Mouse (Mus musculus) forebrain, embryonic 16.5 days (tissue): ENCODE results near the gene Dock4. TPM values are rescaled to one million over a fixed set of nuclear protein-coding genes. Genes with fewer than 3 reads are reported as not detected.

ENCODE experiments used
- ATAC-seq: fragments of 200-750 bp; cut with Nextera tagmentation; 2 replicates; pipeline ENCODE4 v1.8.0; 2017; ENCODE audit warnings: mild to moderate bottlenecking, moderate library complexity
- H3K27ac ChIP-seq: fragments of 300-500 bp; sonication (generic); 2 replicates; pipeline ENCODE4 v1.5.1; 2014; ENCODE audit warnings: low read length, control low read depth
- H3K27me3 ChIP-seq: fragments of 300-500 bp; sonication (generic); replicated peaks from 2 replicates; pipeline ENCODE4 v1.6.1; 2014; ENCODE audit warnings: low read length; ENCODE audit not compliant: control insufficient read depth, insufficient read depth
- H3K36me3 ChIP-seq: fragments of 300-500 bp; sonication (generic); 2 replicates; pipeline ENCODE4 v1.6.1; 2014; ENCODE audit not compliant: control insufficient read depth, insufficient read depth
- H3K4me1 ChIP-seq: fragments of 300-500 bp; sonication (generic); replicated peaks from 2 replicates; pipeline ENCODE4 v1.6.1; 2014; ENCODE audit warnings: low read length; ENCODE audit not compliant: control insufficient read depth, insufficient read depth
- H3K4me2 ChIP-seq: fragments of 300-500 bp; sonication (generic); 2 replicates; pipeline ENCODE4 v1.6.1; 2014; ENCODE audit warnings: mild to moderate bottlenecking, low read length, control low read depth
- H3K4me3 ChIP-seq: fragments of 300-500 bp; sonication (generic); replicated peaks from 2 replicates; pipeline ENCODE4 v1.5.1; 2014; ENCODE audit warnings: mild to moderate bottlenecking, low read length, control low read depth
- H3K9ac ChIP-seq: fragments of 300-500 bp; sonication (generic); replicated peaks from 2 replicates; pipeline ENCODE4 v1.6.1; 2014; ENCODE audit warnings: low read depth, low read length, control low read depth
- H3K9me3 ChIP-seq: fragments of 300-500 bp; sonication (generic); 2 replicates; pipeline ENCODE4 v1.6.1; 2016; ENCODE audit warnings: low read length; ENCODE audit not compliant: control insufficient read depth
- WGBS: fragments of 180-500 bp; shearing (Covaris S2); extraction: QIAGEN DNeasy Blood & Tissue Kit; methylation state at CpG from one replicate; pipeline ENCODE4 v1.1.7; 2014; 5-methylcytosine and 5-hydroxymethylcytosine counted together
- polyA plus RNA-seq: library from polyadenylated mRNA; unstranded; fragments of >200 nt; fragmentation: Nextera tagmentation; extraction: Ambion mirVana; gene quantifications from 2 replicates; pipeline ENCODE4 v1.2.1, GENCODE M21; 2015

The Dock4 gene
- polyA plus RNA-seq, 1 experiment from 2014 or later, result 41.6 TPM

DNA sequence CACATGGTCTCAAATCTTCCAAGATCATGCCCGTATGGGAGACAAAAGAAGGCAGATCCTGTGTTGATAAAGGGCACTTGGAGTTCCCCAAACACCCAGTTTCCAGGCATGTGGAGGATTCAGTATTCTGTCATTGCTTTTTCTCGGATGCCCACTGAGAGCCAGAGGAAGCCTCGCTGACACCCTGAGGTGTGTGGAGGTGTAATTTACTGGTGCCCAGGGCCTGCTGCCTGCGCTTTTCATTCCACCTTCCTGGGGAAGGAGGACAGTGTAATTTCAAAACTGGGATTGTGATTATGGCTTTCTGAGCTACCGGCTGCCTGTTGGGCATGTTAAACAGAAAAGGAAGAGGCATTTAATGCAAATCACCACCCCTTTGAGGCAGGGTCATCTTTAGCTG, 101.1 kb downstream of the Dock4 start:
- Histone ChIP-seq H3K9me3 (no peaks in the 10 kb centered on the region), H3K4me2 (no peak overlapping the region), H3K4me3 (no peak overlapping the region), H3K36me3 (no peaks in the 10 kb centered on the region), H3K4me1 (no peaks in the 10 kb centered on the region), H3K27me3 (no peaks in the 10 kb centered on the region), H3K27ac (no peak overlapping the region), H3K9ac (no peak overlapping the region)
- ATAC-seq, result no peak
- 49% methylated on average over 5 of the region's 5 CpGs for WGBS

GRCm38 (mm10) chr12:40551317-40551716, 105.6 kb downstream of the Dock4 start:
- Histone ChIP-seq H3K9ac (no peak overlapping the region), H3K27me3 (no peaks in the 10 kb centered on the region), H3K9me3 (no peaks in the 10 kb centered on the region), H3K36me3 (no peaks in the 10 kb centered on the region), H3K27ac (no peak overlapping the region), H3K4me2 (no peak overlapping the region), H3K4me1 (no peaks in the 10 kb centered on the region), H3K4me3 (no peak overlapping the region)
- ATAC-seq, result no peak; the same call in 1 of the 2 replicates
- whole genome bisulfite sequencing, result 70% methylated on average over 3 of the region's 3 CpGs

DNA sequence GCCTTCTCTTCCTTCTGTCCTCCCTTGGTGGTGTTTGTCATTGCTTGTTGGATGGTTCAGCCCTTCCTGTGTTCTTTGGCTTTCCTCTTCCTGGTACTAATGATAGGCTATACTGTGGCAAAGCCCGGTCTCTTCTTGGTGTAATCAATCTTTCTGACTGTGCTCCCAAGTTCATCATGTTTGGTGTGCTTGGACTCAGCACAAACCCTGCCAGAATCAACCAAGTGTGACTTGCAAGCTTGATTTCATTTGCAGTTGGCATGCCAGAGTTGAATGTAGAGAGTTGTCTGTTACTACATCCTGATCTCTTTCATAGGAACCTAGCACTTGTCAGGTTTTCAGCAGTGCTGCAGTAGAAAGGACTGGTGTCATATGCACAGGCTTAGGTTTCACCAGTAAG, 106.4 kb downstream of the Dock4 start:
- 97% methylated on average over 1 of the region's 1 CpGs for WGBS
- no peak for ATAC-seq

DNA sequence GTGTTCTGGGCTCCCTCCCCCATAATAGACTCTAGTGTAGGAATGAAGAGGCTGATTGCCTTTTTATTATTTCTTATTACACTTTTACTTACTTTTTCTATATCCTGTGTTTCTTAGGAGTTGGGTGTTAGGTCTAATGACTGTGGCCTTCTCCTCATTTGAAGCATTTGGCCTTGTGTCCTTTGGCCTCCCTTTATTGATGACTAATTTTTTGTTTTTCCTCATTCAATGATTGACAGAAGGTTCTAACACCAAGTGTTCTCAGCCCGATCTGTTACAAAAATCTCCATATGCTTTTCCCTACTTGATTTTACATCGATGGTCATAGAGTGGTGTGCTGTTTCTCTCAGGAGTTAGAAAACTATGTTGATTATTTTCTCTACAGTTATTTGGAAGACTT, 108.2 kb downstream of the Dock4 start:
- Histone ChIP-seq H3K27ac (no peak overlapping the region), H3K9me3 (no peaks in the 10 kb centered on the region), H3K4me2 (no peak overlapping the region), H3K27me3 (no peaks in the 10 kb centered on the region), H3K9ac (no peak overlapping the region), H3K36me3 (no peaks in the 10 kb centered on the region), H3K4me3 (no peak overlapping the region), H3K4me1 (no peaks in the 10 kb centered on the region)
- ATAC-seq, result no peak
- WGBS, result 74% methylated on average over 2 of the region's 2 CpGs

More for the DNA sequence above, 106.4 kb downstream of the Dock4 start:
- no peak overlapping the region for H3K4me3 ChIP-seq
- no peak overlapping the region for H3K9ac ChIP-seq
- H3K27me3 ChIP-seq, result no peaks in the 10 kb centered on the region
- no peaks in the 10 kb centered on the region for H3K4me1 ChIP-seq
- no peaks in the 10 kb centered on the region for H3K9me3 ChIP-seq
- H3K4me2 ChIP-seq, result no peak overlapping the region
- H3K36me3 ChIP-seq, result no peaks in the 10 kb centered on the region
- no peak overlapping the region for H3K27ac ChIP-seq

DNA sequence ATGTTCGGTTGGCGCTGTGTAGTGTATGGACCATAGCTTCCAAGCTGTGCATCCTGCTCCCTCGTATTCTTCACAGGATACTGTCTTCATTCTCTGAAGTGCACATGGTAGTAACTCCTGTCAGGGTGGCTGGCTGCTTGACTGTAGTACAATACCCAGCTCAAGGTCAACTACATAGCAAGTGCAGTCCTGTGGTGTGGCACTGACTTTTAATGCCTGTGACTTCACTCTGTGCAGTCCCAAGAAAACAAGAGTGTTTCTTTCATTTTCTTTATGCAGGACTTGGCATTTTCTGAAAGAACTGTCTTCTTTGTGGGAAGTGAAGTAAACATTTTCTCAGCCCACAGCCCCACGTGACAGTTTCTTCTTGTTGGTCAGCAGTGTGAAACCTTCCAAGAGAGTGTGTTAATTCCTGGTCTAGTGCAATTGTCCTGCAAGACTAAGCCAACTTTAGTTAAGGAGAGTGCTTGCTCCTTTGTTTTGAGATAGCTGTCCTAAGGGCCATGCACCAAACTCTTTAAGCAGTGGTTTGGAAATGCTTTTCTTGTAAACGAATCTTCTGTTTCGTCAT, 109.3 kb downstream of the Dock4 start:
- Histone ChIP-seq H3K27me3 (no peaks in the 10 kb centered on the region), H3K36me3 (no peaks in the 10 kb centered on the region), H3K9ac (no peak overlapping the region), H3K4me2 (no peak overlapping the region), H3K4me1 (no peaks in the 10 kb centered on the region), H3K4me3 (no peak overlapping the region), H3K27ac (no peak overlapping the region), H3K9me3 (no peaks in the 10 kb centered on the region)
- ATAC-seq, result no peak
- WGBS, result 87% methylated on average over 6 of the region's 6 CpGs

DNA sequence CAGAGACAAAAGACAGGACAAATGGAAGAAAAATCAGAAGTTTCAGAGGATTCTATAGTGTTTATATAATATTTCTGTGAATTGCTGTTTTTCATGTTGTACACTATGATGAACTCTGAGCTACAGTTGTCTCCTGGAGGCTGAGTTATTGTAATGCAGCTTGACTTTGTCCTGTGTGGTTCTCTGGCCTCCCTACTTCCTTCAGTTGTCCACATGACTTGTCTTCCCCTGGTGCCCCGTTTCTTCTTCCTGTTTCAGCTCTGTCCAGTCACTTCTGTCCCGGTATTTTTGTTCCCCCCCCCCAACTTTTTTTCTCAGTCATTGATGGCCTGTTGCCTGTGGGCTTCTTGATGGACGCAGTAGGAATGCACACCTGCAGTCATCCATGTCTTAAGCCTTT, 112.8 kb downstream of the Dock4 start:
- 81% methylated on average over 3 of the region's 3 CpGs for WGBS
- no peaks in the 10 kb centered on the region for H3K27me3 ChIP-seq
- no peak overlapping the region for H3K4me2 ChIP-seq
- H3K9me3 ChIP-seq, result no peaks in the 10 kb centered on the region
- H3K9ac ChIP-seq, result no peak overlapping the region
- H3K4me3 ChIP-seq, result no peak overlapping the region
- H3K4me1 ChIP-seq, result no peaks in the 10 kb centered on the region
- H3K36me3 ChIP-seq, result no peaks in the 10 kb centered on the region
- no peak for ATAC-seq
- H3K27ac ChIP-seq, result no peak overlapping the region

GRCm38 (mm10) chr12:40559103-40559502, 113.4 kb downstream of the Dock4 start:
- Histone ChIP-seq H3K4me2 (no peak overlapping the region), H3K27ac (no peak overlapping the region), H3K9ac (no peak overlapping the region), H3K4me3 (no peak overlapping the region), H3K4me1 (no peaks in the 10 kb centered on the region), H3K9me3 (no peaks in the 10 kb centered on the region), H3K27me3 (no peaks in the 10 kb centered on the region), H3K36me3 (no peaks in the 10 kb centered on the region)
- ATAC-seq, result no peak
- WGBS, result 87% methylated on average over 11 of the region's 11 CpGs

GRCm38 (mm10) chr12:40563703-40564102, 118.0 kb downstream of the Dock4 start:
- no peaks in the 10 kb centered on the region for H3K36me3 ChIP-seq
- 82% methylated on average over 1 of the region's 1 CpGs for WGBS
- H3K9ac ChIP-seq, result no peak overlapping the region
- ATAC-seq, result no peak
- no peaks in the 10 kb centered on the region for H3K27me3 ChIP-seq
- no peak overlapping the region for H3K27ac ChIP-seq
- no peak overlapping the region for H3K4me3 ChIP-seq
- H3K4me1 ChIP-seq, result peaks cover 5% of the 10 kb centered on the region; the same call in 1 of the 2 replicates
- no peaks in the 10 kb centered on the region for H3K9me3 ChIP-seq
- H3K4me2 ChIP-seq, result no peak overlapping the region

DNA sequence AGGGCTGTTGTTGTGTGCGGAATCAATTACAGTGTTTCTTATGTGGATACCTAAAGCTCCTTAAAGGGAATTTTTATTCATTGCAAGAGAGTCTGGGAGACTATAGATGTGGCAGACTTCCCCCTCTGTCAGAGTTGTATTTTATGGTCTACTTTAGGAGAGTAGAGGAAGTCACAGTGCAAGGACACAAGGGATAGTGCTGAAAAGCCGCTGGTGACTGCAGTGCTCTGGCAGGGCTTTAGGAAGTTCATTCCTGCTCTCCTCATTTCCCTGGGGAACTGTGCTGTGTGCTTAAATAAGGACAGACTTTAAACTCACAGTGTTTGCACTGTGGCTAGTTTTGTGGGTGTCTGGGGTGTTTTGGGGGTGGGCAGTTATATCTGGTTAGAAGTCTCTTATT, 118.5 kb downstream of the Dock4 start:
- Histone ChIP-seq H3K4me2 (no peak overlapping the region), H3K9me3 (no peaks in the 10 kb centered on the region), H3K4me3 (no peak overlapping the region), H3K9ac (no peak overlapping the region), H3K27ac (no peak overlapping the region), H3K27me3 (no peaks in the 10 kb centered on the region), H3K36me3 (no peaks in the 10 kb centered on the region), H3K4me1 (peaks cover 8% of the 10 kb centered on the region; the same call in 1 of the 2 replicates)
- no peak for ATAC-seq
- WGBS, result 80% methylated on average over 2 of the region's 2 CpGs

DNA sequence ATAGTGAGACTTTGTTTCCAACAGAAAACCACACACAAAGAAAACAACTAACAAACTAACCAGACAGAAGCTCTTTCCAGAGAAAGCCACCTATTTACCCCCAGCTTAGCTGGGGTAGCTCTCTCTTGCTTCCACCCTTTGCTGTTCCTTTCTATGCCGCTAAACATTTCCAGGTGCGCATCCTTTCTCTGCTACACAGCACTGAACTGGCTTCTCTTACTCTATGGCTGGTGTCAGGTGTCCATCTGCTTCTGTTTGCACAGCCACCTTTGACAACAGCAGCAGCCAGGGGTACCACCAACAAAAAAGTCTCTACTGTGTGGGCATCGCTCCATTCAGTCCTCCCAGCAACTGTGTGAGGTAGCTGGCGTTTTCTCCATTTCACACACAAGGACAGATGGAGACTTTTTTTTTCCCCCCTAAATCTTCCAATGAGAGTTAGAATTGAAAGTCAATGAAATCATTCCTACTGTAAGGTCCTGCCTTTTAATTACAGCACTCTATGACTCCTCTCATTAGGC, 122.7 kb downstream of the Dock4 start:
- no peaks in the 10 kb centered on the region for H3K9me3 ChIP-seq
- H3K36me3 ChIP-seq, result no peaks in the 10 kb centered on the region
- H3K9ac ChIP-seq, result no peak overlapping the region
- no peaks in the 10 kb centered on the region for H3K27me3 ChIP-seq
- 56% methylated on average over 4 of the region's 4 CpGs for WGBS
- H3K4me2 ChIP-seq, result no peak overlapping the region
- peaks cover 11% of the 10 kb centered on the region; the same call in 1 of the 2 replicates for H3K4me1 ChIP-seq
- H3K4me3 ChIP-seq, result no peak overlapping the region
- H3K27ac ChIP-seq, result no peak overlapping the region
- ATAC-seq, result peak; percentile 60
